Mouse (Mus musculus) embryonic facial prominence, embryonic 10.5 days (tissue): ENCODE results near the gene Mup11. TPM values are rescaled to one million over a fixed set of nuclear protein-coding genes. Genes with fewer than 3 reads are reported as not detected.
"Not testable (repeated sequence)": the region's sequence is repeated elsewhere in the genome, so short reads cannot be mapped to it uniquely, and the experiment has no call there.

Source experiments
- DNase-seq: peaks from one replicate; pipeline ENCODE4 v3.0.0-alpha.2; 2017; ENCODE audit warnings: low spot score
- H3K27ac ChIP-seq: fragments of 300-500 bp; sonication (generic); replicated peaks from 2 replicates; pipeline ENCODE4 v1.5.1; 2016; ENCODE audit warnings: mild to moderate bottlenecking
- H3K27me3 ChIP-seq: fragments of 300-500 bp; sonication (generic); replicated peaks from 2 replicates; pipeline ENCODE4 v1.6.1; 2016; ENCODE audit warnings: low read depth, mild to moderate bottlenecking; ENCODE audit not compliant: poor library complexity, severe bottlenecking
- H3K36me3 ChIP-seq: fragments of 300-500 bp; sonication (generic); replicated peaks from 2 replicates; pipeline ENCODE4 v1.6.1; 2016; ENCODE audit warnings: mild to moderate bottlenecking, moderate library complexity
- H3K4me1 ChIP-seq: fragments of 300-500 bp; sonication (generic); 2 replicates; pipeline ENCODE4 v1.6.1; 2016
- H3K4me3 ChIP-seq: fragments of 300-500 bp; sonication (generic); 2 replicates; pipeline ENCODE4 v1.5.1; 2016; ENCODE audit warnings: mild to moderate bottlenecking, moderate library complexity
- H3K9me3 ChIP-seq: fragments of 300-500 bp; sonication (generic); 2 replicates; pipeline ENCODE4 v1.6.1; 2016; ENCODE audit warnings: mild to moderate bottlenecking
- WGBS: fragments of 180-500 bp; shearing (Covaris S2); methylation state at CpG from one replicate; pipeline ENCODE4 v1.1.7; 2016; 5-methylcytosine and 5-hydroxymethylcytosine counted together
- polyA plus RNA-seq: library from polyadenylated mRNA; unstranded; fragments of >200 nt; fragmentation: Nextera tagmentation; extraction: Ambion mirVana; gene quantifications from 2 replicates; pipeline ENCODE4 v1.2.1, GENCODE M21; 2016

Mup11 gene
- not detected in 2 replicates for polyA plus RNA-seq

GRCm38 (mm10) chr4:60662311-60662710 lies at the start of gene Mup11:
Gene Mup11 (minus strand): TSS chr4:60662411.
- not testable (repeated sequence) for DNase-seq, H3K27me3 ChIP-seq, H3K36me3 ChIP-seq, H3K4me3 ChIP-seq, H3K9me3 ChIP-seq, H3K27ac ChIP-seq, H3K4me1 ChIP-seq
- WGBS: 78% methylated on average over 5 of the region's 5 CpGs

Other genes with a start within 250 kb of the Mup11 start
- not detected in 2 replicates for gene Mup9, start 240.5 kb downstream of the Mup11 start, polyA plus RNA-seq
- not detected in 2 replicates for gene Mup1, start 160.5 kb downstream of the Mup11 start, polyA plus RNA-seq
- gene Mup10, start 80.2 kb downstream of the Mup11 start, polyA plus RNA-seq: not detected in 2 replicates
- gene Mup12, start 78.9 kb upstream of the Mup11 start, polyA plus RNA-seq: not detected in 2 replicates
- not detected in 2 replicates for gene Mup22, start 159.1 kb upstream of the Mup11 start, polyA plus RNA-seq